Mouse (Mus musculus) neutrophil, adult 59 days (primary cell): Measurements from ENCODE around the gene Hmga1. TPM values are rescaled to one million over a fixed set of nuclear protein-coding genes. Genes with fewer than 3 reads are reported as not detected.

Experiments
- total RNA-seq, 2 experiments: library from RNA; stranded (reverse); gene quantifications; 1 replicate in 1 of 2; 2 replicates in 1 of 2; pipeline ENCODE4 v1.2.4; 2023

Gene Hmga1
- total RNA-seq, result 10 to 100 TPM; 63.8 to 70.1 TPM

DNA sequence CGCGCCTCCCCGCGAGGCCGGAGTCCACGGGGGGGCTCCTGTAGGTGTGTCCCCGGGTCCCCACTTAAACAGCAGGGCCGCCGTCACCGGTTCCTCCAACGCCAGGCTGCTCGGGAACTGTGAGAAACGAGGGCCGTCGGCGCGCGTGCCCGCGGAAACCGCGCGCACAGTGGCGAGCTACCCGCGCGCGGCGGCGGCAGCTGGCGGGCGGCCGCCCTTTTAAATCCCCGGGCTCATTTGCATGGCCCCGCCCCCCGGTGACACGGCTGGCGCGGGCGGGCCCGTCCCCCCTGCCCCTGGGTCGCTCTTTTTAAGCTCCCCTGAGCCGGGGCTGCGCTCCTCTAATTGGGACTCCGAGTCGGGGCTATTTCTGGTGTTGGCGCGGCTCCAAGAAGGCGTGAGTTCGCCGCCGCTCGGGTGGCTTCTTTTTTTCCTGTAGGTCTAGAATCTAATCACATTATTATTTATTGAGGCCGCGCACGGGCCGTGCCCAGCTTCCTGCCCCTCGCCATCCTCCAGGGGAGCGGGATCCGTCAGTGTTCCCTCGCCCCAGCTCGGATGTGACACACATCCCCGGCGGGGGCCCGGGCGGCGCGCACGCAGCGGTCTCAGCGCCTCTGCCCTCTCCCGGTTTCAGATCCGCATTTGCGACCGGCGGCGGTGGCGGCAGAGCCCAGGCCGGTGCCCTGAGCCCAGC is at the start of gene Hmga1:
Gene Hmga1 (plus strand): TSS at position 183 of the 697 bp plus-strand sequence.

DNA sequence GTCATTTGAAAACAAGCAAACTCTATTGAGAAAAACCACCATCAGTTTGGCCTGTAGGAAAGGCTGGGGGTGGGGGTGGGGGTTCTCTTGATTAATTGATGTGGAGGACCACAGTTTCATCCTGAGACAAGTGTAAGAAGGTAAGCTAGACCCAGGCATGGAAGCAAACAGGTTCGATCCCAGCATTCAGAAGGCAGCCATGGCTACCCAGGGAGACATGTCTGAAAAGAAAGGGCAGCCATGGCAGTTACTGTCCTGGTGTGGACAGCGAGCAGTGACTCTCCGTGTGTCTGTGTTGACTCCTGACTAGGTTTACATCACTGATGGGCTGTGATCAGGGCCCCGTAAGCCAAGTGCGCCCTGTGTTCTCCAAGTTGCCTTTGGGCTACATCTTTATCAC is 35.0 kb upstream of the Hmga1 start, which contains the start of gene Grm4:
Gene Grm4 (minus strand): TSS at position 101 of the 400 bp plus-strand sequence.

DNA sequence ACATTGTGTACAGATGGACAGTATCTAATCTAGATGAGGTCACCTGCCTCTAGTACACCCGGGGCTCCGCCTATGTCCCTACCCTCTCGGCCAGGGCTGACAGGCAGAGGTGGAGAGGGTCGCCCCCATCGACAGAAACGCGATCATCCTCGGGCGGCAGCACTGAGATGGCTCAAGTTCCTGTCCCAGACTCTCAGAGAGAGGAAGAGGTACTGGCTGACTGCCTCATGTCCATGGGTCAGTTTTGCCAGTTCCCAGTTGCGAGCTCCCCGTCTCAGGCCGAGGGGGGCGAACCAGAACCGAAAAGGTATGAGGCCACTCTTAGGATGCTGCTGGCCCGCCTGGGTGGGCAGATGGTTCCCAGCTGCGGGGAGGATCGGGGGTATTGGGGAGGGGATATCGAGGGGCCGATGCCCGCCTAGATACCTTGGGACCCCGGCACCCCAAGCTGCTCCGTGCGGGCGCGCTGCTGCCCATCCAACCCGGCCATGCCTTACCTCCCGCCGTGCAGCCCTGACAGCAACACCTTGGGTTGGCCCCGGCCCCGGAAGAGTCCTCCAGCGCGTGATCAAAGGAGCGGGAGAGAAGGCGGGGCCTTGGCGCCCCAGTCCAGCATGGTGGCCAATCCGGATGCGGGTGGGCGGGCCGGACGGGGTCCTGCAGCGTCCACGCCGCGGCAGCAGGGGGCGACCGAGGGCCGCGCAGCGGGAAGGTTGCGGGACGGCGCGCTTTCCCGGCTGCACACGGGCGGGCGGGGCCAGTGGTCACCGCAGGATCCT is 9.1 kb downstream of the Hmga1 start, which contains the start of gene AI413582:
Gene AI413582 (minus strand): TSS at position 594 of the 779 bp plus-strand sequence.

Other genes starting within 250 kb of the Hmga1 start
- under 1 TPM in 1 of 2 experiments, not detected in 1; 0.09 TPM for gene Grm4, start 35.1 kb upstream of the Hmga1 start, total RNA-seq
- 10 to 100 TPM; 30.3 to 36.6 TPM for gene AI413582, start 9.3 kb downstream of the Hmga1 start, total RNA-seq
- gene Nudt3, start 67.0 kb downstream of the Hmga1 start, total RNA-seq, result 10 to 100 TPM; 54.9 to 58.2 TPM
- gene RPS10-NUDT3, start 78.7 kb downstream of the Hmga1 start, total RNA-seq, result not detected
- 100 to 1,000 TPM; 724 to 797 TPM for gene Rps10, start 80.2 kb downstream of the Hmga1 start, total RNA-seq
- gene Pacsin1, start 99.0 kb downstream of the Hmga1 start, total RNA-seq, result under 1 TPM in 1 of 2 experiments, not detected in 1; 0.11 TPM
- not detected for gene Spdef, start 172.5 kb downstream of the Hmga1 start, total RNA-seq